Mouse (Mus musculus) testis, adult 2 months (tissue): Measurements from ENCODE around the gene Lcn9.

Experiments
- CTCF ChIP-seq: fragments of 200-500 bp; IDR thresholded peaks from 2 replicates; pipeline ENCODE4 v1.5.1; 2012; ENCODE audit warnings: low read depth, mild to moderate bottlenecking, inconsistent platforms, low read length, moderate library complexity; ENCODE audit not compliant: control insufficient read depth, insufficient read depth, insufficient replicate concordance
- POLR2A ChIP-seq: fragments of 200-500 bp; IDR thresholded peaks from 2 replicates; pipeline ENCODE4 v1.6.1; 2012; ENCODE audit warnings: low read depth, mild to moderate bottlenecking, inconsistent platforms, low read length, moderate library complexity; ENCODE audit not compliant: control insufficient read depth

GRCm38 (mm10) chr2:25789092-25789491 lies 33.9 kb upstream of the Lcn9 start:
- TF ChIP-seq POLR2A (no peak), CTCF (no peak)
